Mouse (Mus musculus) splenic B cell, adult 2 months (primary cell): ENCODE results near the gene Ssc5d.
A peak's percentile ranks its signal among the peaks of the same experiment; 100 is the strongest.

ENCODE experiments used
- DNase-seq: peaks from one replicate; pipeline ENCODE4 v3.0.0-alpha.2; 2011; ENCODE audit warnings: low read depth, low spot score
- H3K27me3 ChIP-seq: 2 replicates; pipeline ENCODE4 v1.6.1; 2012; ENCODE audit warnings: mild to moderate bottlenecking, low read length, moderate library complexity, mixed read lengths; ENCODE audit not compliant: control insufficient read depth, poor library complexity, insufficient read depth, severe bottlenecking
- H3K36me3 ChIP-seq: 2 replicates; pipeline ENCODE4 v1.6.1; 2012; ENCODE audit warnings: mild to moderate bottlenecking, low read length, moderate library complexity, mixed read lengths; ENCODE audit not compliant: control insufficient read depth, poor library complexity, insufficient read depth, severe bottlenecking

Ssc5d gene

DNA sequence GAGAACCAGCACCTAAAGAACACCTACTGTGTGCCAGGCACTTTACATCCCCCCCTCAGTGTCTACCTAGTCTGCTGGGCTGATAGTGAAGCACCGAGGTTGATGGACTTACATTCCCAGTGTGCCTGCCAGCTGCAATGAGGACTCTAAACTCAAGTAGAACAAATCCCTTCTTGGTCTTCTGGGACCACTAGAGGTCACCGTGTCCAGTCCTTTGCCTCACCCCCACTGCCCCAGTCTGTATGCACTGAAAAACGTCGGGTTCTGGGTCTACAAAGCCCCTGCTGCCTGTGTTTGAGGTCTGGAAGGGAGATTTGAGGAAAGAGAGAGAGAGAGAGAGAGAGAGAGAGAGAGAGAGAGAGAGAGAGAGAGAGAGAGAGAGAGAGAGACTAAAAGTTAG, 1.1 kb upstream of the Ssc5d start:
- Histone ChIP-seq H3K36me3 (no peaks in the 10 kb centered on the region; the same call in 1 of the 2 replicates), H3K27me3 (no peaks in the 10 kb centered on the region)
- DNase-seq = no peak

GRCm38 (mm10) chr7:4924891-4925301, 689 bp upstream of the Ssc5d start:
- no peaks in the 10 kb centered on the region for H3K27me3 ChIP-seq
- no peak for DNase-seq
- H3K36me3 ChIP-seq = no peaks in the 10 kb centered on the region; the same call in 1 of the 2 replicates

GRCm38 (mm10) chr7:4926849-4927248, 1.3 kb downstream of the Ssc5d start:
- no peak for DNase-seq
- Histone ChIP-seq H3K36me3 (no peaks in the 10 kb centered on the region), H3K27me3 (no peaks in the 10 kb centered on the region)

GRCm38 (mm10) chr7:4927711-4928110, 2.1 kb downstream of the Ssc5d start:
- no peak for DNase-seq
- Histone ChIP-seq H3K36me3 (no peaks in the 10 kb centered on the region), H3K27me3 (no peaks in the 10 kb centered on the region)

DNA sequence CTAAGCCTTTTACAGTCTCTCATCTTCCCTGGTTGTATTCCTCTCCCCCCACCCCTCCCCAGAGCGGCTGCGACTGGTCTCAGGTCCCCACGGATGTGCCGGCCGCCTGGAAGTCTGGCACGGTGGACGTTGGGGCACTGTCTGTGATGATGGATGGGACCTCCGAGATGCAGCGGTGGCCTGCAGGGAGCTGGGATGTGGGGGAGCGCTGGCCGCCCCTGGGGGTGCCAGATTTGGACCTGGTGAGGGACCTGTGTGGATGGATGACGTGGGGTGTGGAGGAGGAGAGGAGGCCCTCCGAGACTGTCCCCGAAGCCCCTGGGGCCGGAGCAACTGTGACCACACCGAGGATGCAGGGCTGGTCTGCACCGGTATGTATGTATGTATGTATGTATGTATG, 2.7 kb downstream of the Ssc5d start:
- DNase-seq = no peak
- Histone ChIP-seq H3K36me3 (no peaks in the 10 kb centered on the region), H3K27me3 (no peaks in the 10 kb centered on the region)

- H3K36me3 ChIP-seq = no peaks in the 10 kb centered on the region
- H3K27me3 ChIP-seq = no peaks in the 10 kb centered on the region
- DNase-seq = no peak
These were observed 7.5 kb downstream of the Ssc5d start for GRCm38 (mm10) chr7:4933103-4933502.

DNA sequence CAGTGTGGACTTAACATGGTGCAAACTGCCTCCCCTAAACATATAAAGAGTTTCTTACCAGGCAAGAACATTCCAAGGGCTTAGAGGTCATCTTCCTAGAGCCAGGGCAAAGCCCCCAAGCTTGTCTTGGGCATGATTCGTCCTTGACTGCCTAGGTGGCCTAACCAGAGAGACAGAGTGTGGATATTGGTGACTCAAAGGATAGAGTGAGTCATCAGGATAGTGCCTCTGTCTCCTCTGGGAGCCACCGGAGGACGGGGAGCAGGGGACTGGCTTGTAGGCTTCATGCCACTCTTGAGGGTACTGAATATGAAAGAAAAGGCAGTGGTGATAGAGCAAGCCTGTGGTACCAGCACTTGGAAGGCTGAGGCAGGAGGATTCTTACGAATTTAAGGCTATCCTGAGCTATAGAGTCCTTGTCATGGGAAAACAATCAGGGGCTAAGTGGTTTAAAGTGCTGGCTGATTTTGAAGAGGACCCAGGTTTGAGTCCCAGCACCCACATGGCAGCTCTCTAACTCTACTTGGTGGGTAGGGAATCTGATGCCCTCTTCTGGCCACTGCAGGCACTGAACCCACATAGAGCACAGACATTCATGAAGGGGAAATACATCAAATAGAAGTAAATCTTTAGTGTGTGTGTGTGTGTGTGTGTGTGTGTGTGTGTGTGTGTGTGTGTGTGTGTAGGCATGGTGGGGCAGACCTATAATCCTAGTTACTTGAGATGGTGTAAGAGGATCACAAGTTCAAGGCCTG, 8.8 kb downstream of the Ssc5d start:
- DNase-seq = no peak
- Histone ChIP-seq H3K36me3 (no peaks in the 10 kb centered on the region), H3K27me3 (no peaks in the 10 kb centered on the region)

DNA sequence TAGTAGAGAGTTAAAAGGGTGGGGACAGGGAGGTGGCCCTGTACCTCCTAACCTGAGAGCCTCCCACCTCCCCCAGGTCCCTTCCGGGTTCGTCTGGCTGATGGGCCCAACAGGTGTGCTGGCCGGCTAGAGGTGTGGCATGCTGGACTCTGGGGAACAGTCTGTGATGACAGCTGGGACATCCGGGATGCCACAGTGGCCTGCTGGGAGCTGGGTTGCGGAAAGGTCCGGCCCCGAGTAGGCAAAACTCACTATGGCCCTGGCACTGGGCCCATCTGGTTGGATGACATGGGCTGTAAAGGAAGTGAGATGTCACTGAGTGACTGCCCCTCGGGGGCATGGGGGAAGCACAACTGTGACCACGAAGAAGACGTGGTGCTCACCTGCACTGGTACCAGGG, 11.2 kb downstream of the Ssc5d start:
- no peak for DNase-seq
- no peaks in the 10 kb centered on the region for H3K27me3 ChIP-seq

DNA sequence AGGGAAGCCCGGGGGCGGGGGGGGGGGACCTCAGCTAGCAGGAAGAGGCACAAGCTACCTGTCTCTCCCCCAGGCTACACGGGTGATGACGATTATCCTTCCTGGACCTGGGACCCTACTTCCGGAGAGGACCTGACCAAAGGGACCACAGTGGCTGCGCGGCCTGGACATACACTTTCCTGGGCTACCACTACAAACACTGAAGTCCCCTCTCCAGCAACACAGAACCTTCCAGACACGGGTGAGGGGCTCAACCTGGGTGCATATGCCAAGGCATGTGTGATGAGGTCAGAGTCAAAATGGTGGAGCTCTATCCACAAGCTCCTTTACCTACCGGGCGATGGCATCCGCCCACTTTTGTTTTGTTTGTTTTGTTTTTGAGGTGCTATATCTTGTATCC, 11.8 kb downstream of the Ssc5d start:
- no peaks in the 10 kb centered on the region for H3K36me3 ChIP-seq
- DNase-seq = no peak
- H3K27me3 ChIP-seq = no peaks in the 10 kb centered on the region

More for the DNA sequence above, 11.2 kb downstream of the Ssc5d start:
- no peaks in the 10 kb centered on the region for H3K36me3 ChIP-seq

- Histone ChIP-seq H3K36me3 (no peaks in the 10 kb centered on the region), H3K27me3 (no peaks in the 10 kb centered on the region)
- DNase-seq = peak; percentile 85
These were observed 12.9 kb downstream of the Ssc5d start for GRCm38 (mm10) chr7:4938456-4938855.

DNA sequence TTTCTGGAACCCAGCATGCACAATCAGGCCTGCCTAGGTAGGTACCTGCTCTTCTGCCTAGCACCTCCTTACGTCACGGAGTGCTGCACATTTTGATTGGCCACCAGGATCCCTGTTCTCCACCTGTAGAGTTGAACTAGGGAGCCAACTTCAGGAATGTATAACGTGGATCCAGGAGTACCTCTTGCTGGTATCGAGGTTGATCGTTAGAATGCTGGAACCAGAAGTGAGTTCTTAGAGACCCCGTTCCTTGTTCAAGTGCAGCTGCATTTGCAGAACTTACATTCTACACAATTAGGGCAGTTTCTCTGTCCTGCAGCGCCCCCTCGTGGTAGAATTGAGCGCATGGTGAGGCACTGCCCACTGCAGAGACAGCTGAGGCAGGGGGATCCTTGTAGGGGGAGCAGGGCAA, 14.5 kb downstream of the Ssc5d start:
- no peaks in the 10 kb centered on the region for H3K27me3 ChIP-seq
- DNase-seq = peak; percentile 91

GRCm38 (mm10) chr7:4942673-4943072, 17.1 kb downstream of the Ssc5d start:
- no peak for DNase-seq
- no peaks in the 10 kb centered on the region for H3K27me3 ChIP-seq
- H3K36me3 ChIP-seq = no peaks in the 10 kb centered on the region

More for the DNA sequence above, 14.5 kb downstream of the Ssc5d start:
- no peaks in the 10 kb centered on the region for H3K36me3 ChIP-seq

GRCm38 (mm10) chr7:4943223-4943815, 17.7 kb downstream of the Ssc5d start:
- no peaks in the 10 kb centered on the region for H3K36me3 ChIP-seq
- DNase-seq = peak; percentile 98
- no peaks in the 10 kb centered on the region for H3K27me3 ChIP-seq

DNA sequence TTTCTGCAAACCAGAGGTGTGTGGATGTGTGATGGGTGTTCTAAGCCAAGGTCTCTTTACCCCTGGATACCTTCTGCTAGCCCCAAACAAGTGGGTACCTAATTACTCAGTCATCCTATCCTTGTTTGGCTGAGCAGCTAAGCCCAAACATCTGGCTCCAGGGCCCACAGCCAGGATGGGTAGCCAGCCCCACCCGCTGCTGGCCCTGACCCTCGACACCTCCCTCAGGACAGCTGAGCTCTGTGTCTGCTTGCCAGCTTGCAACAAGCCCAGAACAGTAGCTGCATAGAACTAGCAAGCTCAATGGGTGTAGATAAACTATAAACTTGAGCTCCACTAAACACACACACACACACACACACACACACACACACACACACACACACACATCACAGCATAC, 22.3 kb downstream of the Ssc5d start:
- H3K36me3 ChIP-seq = no peaks in the 10 kb centered on the region
- H3K27me3 ChIP-seq = no peaks in the 10 kb centered on the region
- no peak for DNase-seq

DNA sequence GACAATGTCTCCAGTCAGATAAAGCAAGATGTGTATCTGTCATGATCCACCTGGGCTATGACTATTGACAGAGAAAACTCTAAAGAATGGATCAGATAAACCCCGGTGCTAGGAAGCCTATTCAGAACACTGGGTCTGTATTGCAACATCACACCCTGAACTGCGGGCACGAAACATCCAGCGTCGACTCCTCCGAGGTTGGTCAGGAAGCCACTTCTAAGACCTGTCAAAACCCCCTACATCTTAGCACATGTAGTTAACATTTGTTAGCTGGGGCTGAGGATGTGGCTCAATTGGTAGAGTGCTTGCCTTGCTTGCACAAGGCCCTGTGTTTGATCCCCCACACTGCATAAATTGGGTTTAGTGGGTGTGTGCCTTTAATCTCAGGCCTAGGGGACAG, 22.8 kb downstream of the Ssc5d start:
- Histone ChIP-seq H3K36me3 (no peaks in the 10 kb centered on the region), H3K27me3 (no peaks in the 10 kb centered on the region)
- no peak for DNase-seq
